Mouse (Mus musculus): ENCODE data around the gene Vil1.
A peak's percentile ranks its signal among the peaks of the same experiment; 100 is the strongest.

The Vil1 gene

DNA sequence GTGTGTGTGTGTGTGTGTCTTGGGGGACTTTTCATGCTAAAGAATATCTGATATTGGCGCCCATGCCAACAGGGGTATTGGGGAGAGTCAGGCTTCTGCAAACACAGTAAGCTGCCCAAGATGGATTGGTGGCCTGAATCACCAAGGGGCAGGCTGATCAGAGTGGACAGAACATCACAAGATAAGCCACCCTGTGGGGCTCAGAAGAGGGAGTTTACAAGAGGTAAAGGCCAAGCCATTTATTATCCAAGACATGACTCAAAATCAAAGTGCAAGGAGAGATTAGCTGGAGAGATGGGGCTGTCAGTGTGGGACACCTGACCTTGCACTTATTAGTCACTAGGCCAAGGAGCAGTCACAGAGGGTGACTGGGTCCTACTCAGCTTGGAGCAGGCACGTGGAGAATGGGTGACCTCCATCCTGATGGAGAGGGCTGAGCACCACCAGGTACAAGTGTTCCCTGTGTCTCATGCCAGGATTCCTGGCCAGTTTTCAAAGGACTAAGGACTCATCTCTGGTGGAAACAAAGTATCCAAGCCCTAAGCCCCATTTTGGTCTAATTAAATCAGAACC, 2.7 kb downstream of the Vil1 start:
- DNase-seq (ENCODE audit: low read depth, low spot score): no peak

DNA sequence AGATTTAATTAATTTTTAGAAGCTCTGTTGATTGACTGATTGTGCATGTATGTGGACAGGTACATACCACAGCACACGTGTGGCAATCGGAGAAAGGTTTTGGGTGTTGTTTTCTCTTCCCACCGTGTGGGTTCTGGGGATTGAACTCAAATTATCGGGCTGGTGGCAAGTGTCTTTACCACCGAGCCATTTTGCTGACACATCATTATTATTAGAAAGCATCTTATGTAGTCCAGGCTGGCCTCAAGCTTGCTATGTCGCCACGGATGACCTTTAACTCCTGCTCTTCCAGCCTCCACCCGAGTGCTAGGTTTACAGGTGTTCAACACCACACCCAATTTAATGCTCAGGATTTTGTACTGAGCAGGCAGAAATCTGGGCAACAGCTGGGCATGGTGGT, 3.5 kb downstream of the Vil1 start:
- DNase-seq (ENCODE audit: low read depth, low spot score): no peak

DNA sequence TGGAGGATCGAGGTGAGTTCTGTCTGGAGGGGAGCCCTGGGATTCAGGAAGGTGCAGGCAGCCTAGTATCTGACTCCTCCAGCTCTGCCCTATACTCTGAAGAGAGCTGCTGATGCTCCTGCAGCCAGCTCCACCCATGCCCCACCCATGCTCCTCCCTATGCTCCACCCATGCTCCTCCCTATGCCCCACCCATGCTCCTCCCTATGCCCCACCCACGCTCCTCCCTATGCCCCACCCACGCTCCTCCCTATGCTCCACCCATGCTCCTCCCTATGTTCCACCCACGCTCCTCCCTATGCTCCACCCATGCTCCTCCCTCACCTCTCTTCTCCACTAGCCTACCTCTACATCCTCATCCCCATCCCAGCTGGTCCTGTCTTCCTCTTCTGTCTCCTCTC, 6.0 kb downstream of the Vil1 start:
- DNase-seq (ENCODE audit: low read depth, low spot score): peak; percentile 57

DNA sequence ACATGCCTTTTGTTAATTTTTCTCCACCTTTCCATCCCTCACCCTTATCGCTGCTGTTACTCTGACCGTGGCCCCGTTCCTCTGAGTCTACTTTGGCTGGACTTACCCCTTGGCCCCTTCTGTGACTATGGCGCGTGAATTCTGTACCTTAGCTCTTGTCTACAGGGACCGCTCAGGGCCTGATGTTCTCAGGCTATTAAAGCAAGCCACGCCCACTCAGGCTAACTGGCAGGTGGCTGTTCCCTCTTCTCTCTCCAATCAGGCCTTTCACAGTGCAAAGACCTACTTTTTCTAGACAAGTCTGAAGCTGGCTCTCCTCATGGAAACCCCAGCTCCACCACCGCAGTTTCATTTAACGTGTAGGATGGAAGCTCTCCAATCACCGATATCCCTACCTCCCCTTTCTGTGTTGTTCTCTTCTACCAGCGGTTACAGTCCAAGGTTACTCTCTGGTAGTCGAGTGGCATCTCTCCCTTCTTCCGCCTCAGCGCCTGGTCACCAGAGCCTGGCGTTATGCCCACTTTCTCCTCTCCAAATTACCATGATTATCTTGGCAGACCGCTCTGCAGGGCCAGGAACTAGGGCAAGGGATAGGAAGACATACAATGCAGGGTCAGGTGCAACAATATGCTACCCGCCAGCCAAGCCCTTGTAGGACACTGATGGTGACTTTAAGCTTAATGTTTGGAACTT, 9.7 kb downstream of the Vil1 start:
- no peak for DNase-seq (ENCODE audit: low read depth, low spot score)

DNA sequence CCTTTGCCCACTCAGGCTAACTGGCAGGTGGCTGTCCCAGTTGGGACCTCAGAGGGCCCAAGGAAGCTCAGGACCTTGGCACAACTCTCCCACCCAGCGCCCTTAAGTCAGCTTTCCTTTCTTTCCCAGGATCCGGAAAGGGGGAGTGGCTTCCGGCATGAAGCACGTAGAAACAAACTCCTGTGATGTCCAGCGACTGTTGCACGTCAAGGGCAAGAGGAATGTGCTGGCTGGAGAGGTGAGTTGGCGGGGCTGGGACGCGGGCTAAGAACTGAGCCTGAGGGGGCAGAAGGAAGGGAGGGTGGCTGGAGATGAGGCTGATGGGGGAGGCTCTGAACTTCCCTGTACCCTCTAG, 10.2 kb downstream of the Vil1 start:
- no peak for DNase-seq (ENCODE audit: low read depth, low spot score)

DNA sequence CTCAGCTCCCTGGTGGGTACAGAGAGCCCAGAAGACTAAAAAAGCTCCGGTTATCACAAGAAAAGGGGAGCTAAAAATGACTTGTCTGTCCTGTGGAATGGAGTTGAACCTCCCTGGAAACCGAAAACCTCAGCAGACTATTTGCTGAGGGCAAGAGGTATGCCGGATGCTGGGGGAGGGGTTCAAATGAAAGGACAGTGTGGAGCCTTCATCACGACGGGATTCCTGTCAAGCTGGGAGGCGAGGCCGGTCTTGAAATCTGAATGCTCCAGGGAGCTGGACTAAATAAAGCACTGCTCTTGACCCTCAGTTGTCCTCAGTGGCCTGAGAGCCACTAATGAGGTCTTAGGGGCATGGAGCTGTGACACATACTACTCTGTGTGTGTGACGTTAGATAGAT, 14.0 kb downstream of the Vil1 start:
- no peak for DNase-seq (ENCODE audit: low read depth, low spot score)

DNA sequence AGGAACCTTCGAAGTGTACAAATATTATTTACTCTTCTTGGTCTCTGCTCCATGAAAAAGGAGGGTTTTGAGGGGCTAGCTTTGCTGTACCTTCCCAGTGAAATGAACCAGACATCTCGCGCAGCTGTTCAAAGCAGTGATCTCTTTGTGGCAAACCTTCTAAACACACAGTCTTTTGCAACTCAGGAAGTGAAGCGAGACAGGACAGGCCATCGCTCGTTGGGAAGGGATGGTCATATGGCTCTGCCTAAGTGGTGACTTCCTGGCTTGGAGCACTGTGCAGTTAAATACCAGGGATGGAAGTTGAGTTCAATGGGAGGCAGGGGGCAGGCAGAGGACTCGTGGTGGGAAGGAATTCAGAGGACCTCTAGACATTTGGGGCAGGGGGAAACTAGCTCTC, 16.7 kb downstream of the Vil1 start:
- no peak for DNase-seq (ENCODE audit: low read depth, low spot score)

DNA sequence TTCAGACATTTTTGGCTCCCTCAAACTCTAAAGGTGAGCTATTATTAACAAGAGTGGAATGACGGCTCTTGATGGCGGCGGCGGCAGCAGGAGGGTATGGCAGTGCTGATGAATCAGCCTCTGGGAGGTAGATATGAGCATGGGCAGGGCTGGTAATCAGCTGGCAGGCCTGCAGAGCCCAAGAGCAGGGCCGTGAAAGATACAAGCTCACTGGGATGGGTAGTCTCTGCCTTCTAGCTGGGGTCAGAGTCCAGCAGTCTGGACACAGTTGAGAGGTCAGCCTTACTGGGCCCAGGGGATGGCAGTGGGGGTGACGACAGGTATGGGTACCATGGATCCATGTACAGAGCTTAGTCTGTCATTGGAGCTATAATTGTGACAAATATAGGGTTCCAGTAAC, 24.0 kb downstream of the Vil1 start:
- DNase-seq (ENCODE audit: low read depth, low spot score): no peak

DNA sequence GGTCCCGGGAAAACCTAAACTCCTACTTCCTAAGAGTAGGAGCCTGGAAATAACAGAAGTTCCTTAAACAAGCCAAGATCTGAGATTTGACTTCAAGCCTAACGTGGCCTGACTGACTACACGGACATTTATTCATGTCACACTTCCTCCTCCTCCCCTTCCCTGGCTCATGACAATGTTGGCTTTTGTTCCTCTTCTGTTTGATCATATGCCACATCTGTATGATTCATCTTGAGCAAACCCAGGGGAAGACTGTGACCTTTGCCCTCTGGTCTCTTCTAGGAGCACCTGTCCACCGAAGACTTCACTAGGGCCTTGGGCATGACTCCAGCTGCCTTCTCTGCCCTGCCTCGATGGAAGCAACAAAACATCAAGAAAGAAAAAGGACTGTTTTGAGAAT, 25.4 kb downstream of the Vil1 start:
- DNase-seq (ENCODE audit: low read depth, low spot score): peak; percentile 22

DNA sequence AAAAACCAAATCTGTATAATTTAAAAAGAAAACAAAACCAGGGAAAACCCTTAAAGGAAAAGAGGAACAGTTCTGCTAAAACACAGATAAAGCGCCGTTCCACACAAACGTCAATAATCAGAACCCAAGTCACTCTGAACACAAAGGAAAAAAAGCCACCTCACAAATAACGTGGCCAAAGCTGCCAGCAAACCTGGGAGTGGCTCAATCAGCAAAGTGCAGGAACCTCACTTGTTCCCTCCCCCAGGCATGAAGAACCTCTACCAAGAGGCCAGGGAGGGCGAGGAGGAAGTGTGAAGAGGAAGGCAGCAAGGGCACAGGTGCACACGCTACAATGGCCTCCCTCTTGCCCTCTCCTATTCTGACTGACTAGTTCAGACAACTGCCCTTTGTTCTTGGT, 26.4 kb downstream of the Vil1 start:
- DNase-seq (ENCODE audit: low read depth, low spot score): no peak

DNA sequence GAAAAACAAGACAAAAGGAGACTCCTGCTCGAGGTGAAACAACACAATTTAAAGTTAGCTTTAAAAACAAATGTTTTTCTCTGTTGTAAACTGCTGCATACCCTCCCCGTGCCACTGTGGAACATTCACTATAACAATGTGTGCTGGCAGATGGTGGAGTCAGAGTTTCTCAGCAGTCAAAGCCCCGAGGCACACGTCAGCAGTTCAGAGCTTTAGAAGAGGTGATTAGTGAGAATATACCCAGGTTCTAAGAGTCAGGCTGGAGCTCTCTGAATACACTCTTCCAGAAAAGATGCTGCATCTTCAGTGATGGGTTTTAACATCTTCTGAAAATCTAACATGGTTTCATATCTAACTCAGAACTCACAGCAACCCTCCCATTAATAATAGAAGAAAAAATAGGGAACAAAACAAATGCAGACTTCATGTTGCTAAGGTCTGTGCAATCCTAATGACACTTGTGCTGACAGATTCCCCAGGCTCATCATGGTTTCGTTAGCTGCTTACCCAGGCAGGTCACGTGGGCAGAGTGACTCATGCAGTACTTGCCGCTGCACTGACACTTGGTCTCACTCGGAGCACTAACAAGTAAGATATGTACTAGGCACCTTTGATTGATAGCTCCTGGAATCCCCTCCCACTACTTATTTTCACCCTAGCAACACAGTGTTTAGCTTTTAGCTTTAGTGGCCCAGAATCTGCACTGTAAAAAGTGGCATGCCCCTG, 28.7 kb downstream of the Vil1 start:
- peak; percentile 34 for DNase-seq (ENCODE audit: low read depth, low spot score)

DNA sequence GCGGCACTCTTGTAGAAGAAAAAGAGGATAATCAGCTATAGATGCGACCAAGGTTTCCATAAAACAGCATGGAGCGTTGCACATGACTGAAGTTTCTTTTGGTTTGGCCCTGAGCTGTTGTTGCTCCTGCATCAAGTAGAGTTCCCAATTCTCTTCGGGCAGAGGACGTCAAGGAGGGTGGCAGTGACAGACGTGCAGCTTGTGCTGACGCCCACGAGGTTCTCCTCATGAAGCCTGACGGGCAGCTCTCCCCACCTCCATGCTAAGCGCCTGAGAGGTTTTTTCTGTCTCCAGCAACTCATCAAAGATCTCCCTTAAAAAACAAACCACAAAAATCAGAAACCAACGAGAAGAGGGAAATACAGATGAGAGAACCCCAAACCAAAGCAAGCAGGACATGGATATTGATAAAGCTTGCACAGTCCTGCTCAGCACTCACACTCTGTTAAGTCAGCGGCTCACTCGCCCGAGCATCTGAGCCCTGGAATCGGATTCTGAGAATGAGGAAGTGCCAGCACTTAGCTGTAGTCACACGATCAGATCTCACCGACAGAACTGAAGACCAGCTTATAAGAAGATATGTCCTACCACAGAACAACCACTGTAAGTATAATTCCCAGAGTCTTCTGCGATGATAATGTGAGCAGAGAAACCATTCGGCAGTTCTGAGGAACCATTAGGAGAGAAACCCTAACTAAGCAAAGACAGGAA, 30.1 kb downstream of the Vil1 start:
- DNase-seq (ENCODE audit: low read depth, low spot score): no peak

DNA sequence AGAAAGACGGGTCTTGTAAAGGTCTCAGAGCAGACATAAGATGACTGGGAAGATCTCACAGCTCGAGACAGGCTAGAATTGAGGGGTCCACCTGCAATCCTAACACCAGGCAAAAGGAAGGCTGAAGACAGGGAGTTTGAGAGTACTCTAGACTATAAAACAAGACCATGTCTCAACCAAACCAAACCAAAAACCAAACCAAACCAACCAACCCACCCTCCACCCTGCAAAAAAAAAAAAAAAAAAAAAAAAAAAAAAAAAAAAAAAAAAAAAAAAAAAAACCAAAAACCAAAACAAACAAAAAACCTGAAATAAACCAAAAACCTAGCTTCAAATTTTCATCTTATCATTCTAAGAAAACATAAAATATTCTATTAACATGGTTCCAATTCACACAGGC, 35.4 kb downstream of the Vil1 start:
- DNase-seq (ENCODE audit: low read depth, low spot score): no peak

DNA sequence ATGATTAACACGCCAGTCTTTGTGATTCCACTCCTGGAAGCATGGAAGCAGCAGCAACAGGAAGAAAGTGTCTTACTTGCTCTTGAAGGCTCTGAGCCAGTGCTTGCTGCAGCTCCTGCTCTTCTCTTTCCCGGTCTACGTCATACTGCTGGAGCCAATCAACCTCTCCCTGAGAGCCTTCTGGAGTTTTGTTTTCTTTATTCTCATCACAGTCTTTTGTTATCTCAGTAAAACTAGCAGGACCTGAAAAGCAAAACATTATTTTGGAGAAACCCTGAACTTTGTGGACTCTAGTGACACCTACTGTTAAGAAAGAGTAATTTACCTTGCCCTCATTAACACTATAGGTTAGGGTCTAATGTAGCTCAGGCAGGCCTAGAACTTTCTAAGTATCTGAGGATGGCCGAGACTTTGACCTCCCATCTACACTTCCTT, 43.5 kb downstream of the Vil1 start:
- peak; percentile 19 for DNase-seq (ENCODE audit: low read depth, low spot score)

DNA sequence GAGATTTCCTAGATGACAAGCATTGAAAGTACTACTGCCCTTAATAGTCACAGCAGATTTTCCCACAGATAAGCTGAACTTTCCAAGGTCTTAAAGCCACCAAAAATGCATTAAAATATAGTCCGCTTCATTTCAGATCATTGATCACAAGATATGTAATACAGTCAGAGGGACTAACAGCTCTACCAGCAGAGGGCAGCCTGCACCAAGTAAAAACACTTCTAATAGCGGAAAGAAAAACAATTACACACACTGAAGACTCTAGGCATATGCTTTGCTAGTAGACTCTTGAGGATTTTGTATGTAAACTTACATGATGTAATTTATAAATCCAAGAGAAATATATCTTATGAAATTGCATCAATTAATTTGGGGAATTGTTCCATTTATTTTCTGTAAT, 51.1 kb downstream of the Vil1 start:
- peak; percentile 13 for DNase-seq (ENCODE audit: low read depth, low spot score)
